Mouse (Mus musculus): Measurements from ENCODE around the gene Gm2431. TPM values are rescaled to one million over a fixed set of nuclear protein-coding genes. Genes with fewer than 3 reads are reported as not detected.

Gm2431 gene
- total RNA-seq, 4 experiments from 2014 or later = not detected

Other genes starting within 250 kb of the Gm2431 start
- 10 to 100 TPM; 52.8 to 65.8 (median 57.6) TPM for gene Mob2, start 197.3 kb downstream of the Gm2431 start, total RNA-seq (2022)
- 10 to 100 TPM in 3 of 4 experiments, 1 to 10 TPM in 1; 4.6 to 18.1 (median 14.3) TPM for gene Dusp8, start 162.5 kb downstream of the Gm2431 start, total RNA-seq (2022)
- not detected for gene Gm45618, start 137.6 kb downstream of the Gm2431 start, total RNA-seq (2022)
- gene Gm39115, start 122.3 kb downstream of the Gm2431 start, total RNA-seq (2022) = not detected
- gene Gm45337, start 113.7 kb downstream of the Gm2431 start, total RNA-seq (2022) = not detected
- not detected for gene Gm29735, start 101.2 kb downstream of the Gm2431 start, total RNA-seq (2022)
- gene Gm4553, start 92.6 kb downstream of the Gm2431 start, total RNA-seq (2022) = not detected
- gene Krtap5-2, start 82.3 kb downstream of the Gm2431 start, total RNA-seq (2022) = not detected
- gene Gm10153, start 68.0 kb downstream of the Gm2431 start, total RNA-seq (2022) = not detected
- gene Krtap5-3, start 57.0 kb downstream of the Gm2431 start, total RNA-seq (2022) = not detected
- not detected for gene Gm7579, start 46.5 kb downstream of the Gm2431 start, total RNA-seq (2022)
- gene Krtap5-5, start 28.4 kb downstream of the Gm2431 start, total RNA-seq (2022) = not detected
- not detected for gene Gm40460, start 17.3 kb downstream of the Gm2431 start, total RNA-seq (2022)
- not detected for gene Gm4559, start 16.0 kb upstream of the Gm2431 start, total RNA-seq (2022)
- gene Krtap5-1, start 38.8 kb upstream of the Gm2431 start, total RNA-seq (2022) = not detected
- gene Krtap5-4, start 45.2 kb upstream of the Gm2431 start, total RNA-seq (2022) = not detected
- 1 to 10 TPM; 2.7 to 7.8 (median 5.3) TPM for gene Ifitm10, start 115.4 kb upstream of the Gm2431 start, total RNA-seq (2022)
- 10 to 100 TPM in 3 of 4 experiments, 1 to 10 TPM in 1; 9.0 to 16.1 (median 11.0) TPM for gene Gm49369, start 124.3 kb upstream of the Gm2431 start, total RNA-seq (2022)
- 1,000 to 10,000 TPM in 2 of 4 experiments, 100 to 1,000 TPM in 2; 808 to 1,559 (median 1,212) TPM for gene Ctsd, start 129.7 kb upstream of the Gm2431 start, total RNA-seq (2022)
- 1 to 10 TPM in 1 of 4 experiments, not detected in 3; 1.2 TPM for gene Syt8, start 176.5 kb upstream of the Gm2431 start, total RNA-seq (2022)
- 1 to 10 TPM in 1 of 4 experiments, under 1 TPM in 3; 0.43 to 1.1 (median 0.85) TPM for gene Tnni2, start 183.5 kb upstream of the Gm2431 start, total RNA-seq (2022)
- 10 to 100 TPM; 18.1 to 31.9 (median 21.4) TPM for gene Lsp1, start 202.5 kb upstream of the Gm2431 start, total RNA-seq (2022)
- 1 to 10 TPM in 3 of 4 experiments, not detected in 1; 1.1 to 1.5 (median 1.3) TPM for gene Tnnt3, start 240.5 kb upstream of the Gm2431 start, total RNA-seq (2022)

Measured in adrenal gland, adult 8-10 months (tissue).